Mouse (Mus musculus) spleen, adult 10 weeks (tissue): ENCODE measurements around the gene Hpdl. TPM values are rescaled to one million over a fixed set of nuclear protein-coding genes. Genes with fewer than 3 reads are reported as not detected.

ENCODE experiments used
- polyA plus RNA-seq: library from polyadenylated mRNA; stranded (reverse); fragments of 350-450 nt; fragmentation: Illumina TruSeq; extraction: RNeasy Lipid Tissue Mini Kit (QIAGEN cat#74804); gene quantifications from one replicate; pipeline ENCODE4 v1.2.3, GENCODE M21; 2015; ENCODE audit warnings: low replicate concordance; ENCODE audit not compliant: insufficient read depth

Gene Hpdl
- polyA plus RNA-seq: not detected

GRCm38 (mm10) chr4:116821694-116822016, at the start of gene Hpdl:
Hpdl (minus strand) TSS chr4:116821707.

GRCm38 (mm10) chr4:116807197-116808129, 14.0 kb downstream of the Hpdl start, which contains the start of the genes Toe1 and Mutyh:
Toe1 (minus strand) TSS chr4:116807640.
Mutyh (plus strand) TSS chr4:116807723.

Other genes with a start within 250 kb of the Hpdl start
- 14.7 TPM for gene Ccdc17, start 225.1 kb downstream of the Hpdl start, polyA plus RNA-seq
- gene Nasp, start 193.8 kb downstream of the Hpdl start, polyA plus RNA-seq: 84.8 TPM
- gene Akr1a1, start 170.0 kb downstream of the Hpdl start, polyA plus RNA-seq: 291 TPM
- gene Prdx1, start 136.2 kb downstream of the Hpdl start, polyA plus RNA-seq: 625 TPM
- gene Mmachc, start 113.3 kb downstream of the Hpdl start, polyA plus RNA-seq: 11.2 TPM
- gene Ccdc163, start 113.2 kb downstream of the Hpdl start, polyA plus RNA-seq: 42.6 TPM
- gene Tesk2, start 100.8 kb downstream of the Hpdl start, polyA plus RNA-seq: 8.6 TPM
- 22.3 TPM for gene Toe1, start 14.1 kb downstream of the Hpdl start, polyA plus RNA-seq
- gene Mutyh, start 14.0 kb downstream of the Hpdl start, polyA plus RNA-seq: 8.7 TPM
- gene Zswim5, start 55.7 kb upstream of the Hpdl start, polyA plus RNA-seq: 0.04 TPM
- gene Urod, start 172.7 kb upstream of the Hpdl start, polyA plus RNA-seq: 53.6 TPM
- gene Hectd3, start 173.6 kb upstream of the Hpdl start, polyA plus RNA-seq: 21.1 TPM
- gene Eif2b3, start 197.7 kb upstream of the Hpdl start, polyA plus RNA-seq: 20.9 TPM